Mouse (Mus musculus): ENCODE data around the gene Adtrp.

Adtrp gene

DNA sequence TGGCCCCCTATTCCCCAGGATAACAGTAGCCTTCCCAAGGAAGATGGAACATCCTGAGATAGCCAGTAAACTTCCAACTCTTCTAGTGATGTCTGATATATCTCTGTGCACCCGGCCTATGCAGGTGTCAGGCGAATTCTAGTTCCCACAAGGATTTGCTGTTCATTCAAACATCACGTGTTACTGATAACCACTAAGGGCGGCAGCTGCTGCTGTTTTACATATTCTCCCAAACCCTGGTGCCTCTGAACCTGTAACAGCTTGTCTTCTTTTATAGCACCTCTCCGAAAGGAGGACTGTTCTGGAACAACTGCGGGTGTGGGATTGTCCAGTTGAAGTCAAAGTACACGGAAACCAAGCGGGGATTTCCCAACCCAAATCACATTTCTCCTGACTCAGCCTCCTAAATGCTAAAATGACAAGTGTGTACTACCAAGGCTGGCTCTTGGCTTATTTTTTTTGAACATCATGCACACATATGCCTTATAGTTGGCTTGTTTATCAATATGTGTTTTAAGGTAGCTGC lies 13.8 kb downstream of the Adtrp start:
- no peak for DNase-seq (ENCODE audit: low read depth, low spot score)

DNA sequence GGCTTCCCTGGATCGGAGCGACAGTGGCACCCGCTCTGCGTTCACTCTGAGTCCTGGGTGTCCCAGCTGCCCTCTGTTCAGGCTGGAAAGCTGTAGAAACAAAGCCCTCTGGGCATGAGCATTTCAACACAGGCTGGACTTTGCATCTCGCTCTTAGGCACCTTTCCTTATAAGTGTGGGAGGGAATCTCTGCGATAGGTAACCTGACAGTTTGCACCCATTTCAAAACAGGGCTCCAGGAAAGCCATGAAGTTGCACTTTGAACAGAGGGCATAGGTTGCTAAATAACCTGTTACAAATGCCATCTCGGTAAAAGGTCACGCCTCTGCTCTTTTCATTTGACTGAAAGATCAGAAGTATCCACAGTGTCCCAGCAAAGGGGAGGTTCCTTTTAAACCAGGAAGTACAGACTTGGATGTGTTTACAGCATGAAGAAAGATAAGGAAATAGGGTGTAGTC lies 19.2 kb downstream of the Adtrp start:
- no peak for DNase-seq (ENCODE audit: low read depth, low spot score)

GRCm38 (mm10) chr13:41827581-41827980 lies 19.9 kb downstream of the Adtrp start:
- DNase-seq (ENCODE audit: low read depth, low spot score) = no peak

- peak; percentile 27 for DNase-seq (ENCODE audit: low read depth, low spot score)
These were observed 22.0 kb downstream of the Adtrp start for GRCm38 (mm10) chr13:41825379-41825966.

GRCm38 (mm10) chr13:41823077-41823476 lies 24.4 kb downstream of the Adtrp start:
- DNase-seq (ENCODE audit: low read depth, low spot score) = no peak

DNA sequence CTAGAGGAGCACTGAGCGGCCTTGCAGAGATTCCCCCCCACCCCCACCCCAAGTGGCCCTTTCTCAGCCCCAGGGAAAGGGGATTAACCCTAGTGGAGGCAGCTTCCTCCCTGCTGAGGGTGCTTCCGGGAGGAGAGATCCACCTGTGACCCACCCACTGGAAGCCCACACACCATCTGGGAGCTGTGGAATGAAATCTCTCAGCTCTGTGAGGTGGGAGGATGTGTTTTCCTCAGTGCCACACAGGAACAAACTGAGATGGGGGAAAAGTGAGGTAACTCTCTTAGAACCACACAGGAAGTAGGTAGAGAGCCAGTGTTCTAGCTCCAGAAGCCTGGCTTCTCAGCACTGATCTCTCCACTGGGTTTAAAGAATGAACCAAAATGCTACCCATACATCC lies 24.9 kb downstream of the Adtrp start:
- no peak for DNase-seq (ENCODE audit: low read depth, low spot score)

DNA sequence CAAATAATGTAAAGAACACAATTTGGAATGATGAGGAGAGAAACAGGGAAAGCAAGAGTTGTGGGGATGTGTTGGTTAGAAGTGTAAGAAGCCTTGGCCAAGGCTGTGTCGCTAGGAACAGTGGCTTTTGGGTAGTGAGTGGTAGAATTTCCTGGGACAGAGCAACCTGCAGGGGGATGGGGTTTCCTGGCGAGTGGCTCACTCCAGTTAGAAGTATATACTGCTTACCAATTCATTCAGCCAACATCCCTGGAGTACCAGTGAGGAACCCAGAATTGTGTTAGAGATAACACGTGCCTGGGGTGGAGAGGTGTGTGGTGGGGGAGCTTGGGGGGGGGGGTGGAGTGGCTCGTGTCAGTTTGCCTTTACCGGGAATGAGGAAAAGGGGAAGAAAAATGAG lies 25.4 kb downstream of the Adtrp start:
- no peak for DNase-seq (ENCODE audit: low read depth, low spot score)

- DNase-seq (ENCODE audit: low read depth, low spot score) = no peak
These were observed 26.5 kb downstream of the Adtrp start for GRCm38 (mm10) chr13:41820947-41821346.

GRCm38 (mm10) chr13:41819918-41820317 lies 27.6 kb downstream of the Adtrp start:
- no peak for DNase-seq (ENCODE audit: low read depth, low spot score)

GRCm38 (mm10) chr13:41819484-41819883 lies 28.0 kb downstream of the Adtrp start:
- DNase-seq (ENCODE audit: low read depth, low spot score) = no peak

GRCm38 (mm10) chr13:41817583-41817982 lies 29.9 kb downstream of the Adtrp start:
- no peak for DNase-seq (ENCODE audit: low read depth, low spot score)

DNA sequence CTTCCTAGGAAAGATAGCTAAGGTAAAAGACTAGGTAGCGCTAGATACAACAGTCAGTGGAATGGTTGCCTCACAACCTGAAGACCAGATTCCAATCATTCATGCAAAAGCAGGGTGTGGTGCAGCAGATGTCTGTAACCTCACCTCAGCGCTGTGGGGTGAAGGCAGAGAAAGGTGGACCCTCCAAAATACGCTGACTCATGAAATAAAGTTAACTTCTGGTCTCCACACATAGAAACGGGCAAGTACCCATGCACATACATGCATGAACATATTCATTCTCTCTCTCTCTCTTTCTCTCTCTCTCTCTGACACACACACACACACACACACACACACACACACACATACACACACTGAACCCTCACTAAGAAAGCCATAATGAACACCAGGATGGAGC lies 30.8 kb downstream of the Adtrp start:
- no peak for DNase-seq (ENCODE audit: low read depth, low spot score)

- DNase-seq (ENCODE audit: low read depth, low spot score) = no peak
These were observed 36.7 kb downstream of the Adtrp start for GRCm38 (mm10) chr13:41810776-41811175.

GRCm38 (mm10) chr13:41807815-41808214 lies 39.7 kb downstream of the Adtrp start:
- no peak for DNase-seq (ENCODE audit: low read depth, low spot score)

DNA sequence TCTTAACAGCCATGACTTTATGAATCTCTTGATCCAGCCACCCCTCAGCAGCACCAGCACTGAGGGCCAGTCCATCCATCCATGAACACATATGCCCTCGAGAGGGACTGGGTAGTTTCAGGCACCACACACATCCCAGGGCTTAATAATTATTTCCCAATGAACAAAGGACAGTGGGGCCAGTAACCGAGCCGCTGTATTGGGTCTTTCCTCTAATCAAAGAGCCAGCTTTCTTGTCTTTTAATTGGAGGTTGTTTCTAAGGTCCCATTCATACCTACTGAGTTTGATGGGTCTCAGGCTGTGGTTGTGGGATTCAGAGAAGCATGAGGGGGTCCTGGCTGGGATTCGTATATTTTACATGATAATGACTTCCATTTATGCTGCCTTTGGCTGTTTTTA lies 40.2 kb downstream of the Adtrp start:
- peak; percentile 8 for DNase-seq (ENCODE audit: low read depth, low spot score)

GRCm38 (mm10) chr13:41805138-41805820 lies 42.2 kb downstream of the Adtrp start:
- no peak for DNase-seq (ENCODE audit: low read depth, low spot score)

- no peak for DNase-seq (ENCODE audit: low read depth, low spot score)
These were observed 43.7 kb downstream of the Adtrp start for GRCm38 (mm10) chr13:41803656-41804265.

DNA sequence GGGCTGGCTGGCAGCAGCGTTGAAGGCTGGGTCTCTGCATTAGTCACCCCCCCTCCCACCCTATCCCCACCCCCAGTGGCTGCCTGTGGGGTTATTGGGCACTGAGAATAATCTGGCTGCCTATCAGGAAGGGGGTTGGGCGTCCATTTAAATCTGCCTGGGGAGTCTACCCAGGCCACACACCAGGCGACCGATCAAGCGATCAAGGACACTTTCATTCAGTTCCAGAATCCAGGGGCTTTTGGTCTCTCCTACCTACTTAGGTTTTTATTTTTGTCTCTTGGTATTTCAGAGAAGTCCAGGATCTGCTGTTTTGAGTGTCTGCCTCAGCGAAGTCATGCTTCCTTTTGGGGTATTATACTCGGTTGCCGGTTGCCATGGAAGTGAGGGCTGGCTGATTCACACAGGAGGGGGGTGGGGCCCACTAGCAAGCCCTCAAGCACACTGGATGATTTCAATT lies 46.3 kb downstream of the Adtrp start:
- DNase-seq (ENCODE audit: low read depth, low spot score) = peak; percentile 42

- DNase-seq (ENCODE audit: low read depth, low spot score) = no peak
These were observed 54.6 kb downstream of the Adtrp start for GRCm38 (mm10) chr13:41792849-41793248.

DNA sequence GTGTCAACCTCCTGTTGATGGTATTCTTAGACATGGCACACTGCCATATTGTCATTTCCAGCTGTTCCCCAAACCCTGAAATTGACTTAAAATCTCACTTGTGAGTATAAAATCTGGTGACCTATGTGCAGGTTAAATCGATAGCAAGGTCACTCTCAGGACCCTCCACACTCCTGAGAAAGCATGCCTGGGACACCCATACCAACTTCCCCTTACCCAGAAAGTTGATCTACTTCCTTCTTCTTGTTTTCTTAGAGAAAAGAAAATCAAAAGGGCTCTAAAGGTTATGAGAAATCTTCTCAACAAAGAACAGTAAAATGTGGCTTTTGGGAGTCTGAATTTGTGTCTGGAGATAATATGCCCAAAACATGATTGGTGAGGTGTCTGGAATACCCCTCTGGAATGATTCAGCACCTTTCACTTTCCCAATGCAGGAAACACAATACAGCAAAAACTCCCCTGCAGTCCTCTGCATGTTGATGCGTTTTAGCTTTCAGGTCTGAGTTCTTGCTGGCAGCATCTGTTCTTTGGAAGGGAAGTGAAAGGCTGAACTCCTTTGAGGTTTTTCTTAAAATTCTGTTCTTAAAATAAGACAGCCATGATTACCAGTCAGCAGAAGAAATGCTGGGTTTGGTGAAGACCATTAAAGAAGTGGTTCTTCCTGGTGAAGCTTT lies 59.5 kb downstream of the Adtrp start:
- DNase-seq (ENCODE audit: low read depth, low spot score) = no peak

DNA sequence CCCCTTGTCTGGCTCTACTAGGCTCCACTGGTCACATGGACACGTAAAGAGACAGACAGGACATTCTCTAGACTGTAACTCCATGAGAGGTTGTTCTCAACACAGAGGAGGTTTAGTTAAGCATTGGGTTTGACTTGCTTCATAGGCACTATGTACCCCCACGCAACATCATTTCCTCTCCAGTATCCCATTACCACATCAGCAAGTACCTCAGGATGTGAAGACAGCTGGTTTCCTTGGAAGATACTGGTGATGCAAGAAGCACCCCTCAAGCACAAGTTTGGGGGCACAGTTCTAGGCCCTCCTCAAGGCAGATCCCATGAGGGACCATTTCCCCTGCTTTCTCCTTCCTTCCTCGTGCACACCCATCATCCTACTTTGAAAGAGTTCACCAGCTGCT lies 60.8 kb downstream of the Adtrp start:
- no peak for DNase-seq (ENCODE audit: low read depth, low spot score)

Data from ES-CJ7 (cell line).